8 mouse cellular contexts compared by ENCODE assay signal in genomic region chrX:136172118-136172551, GRCm38 (mm10). TPM values are rescaled to one million over a fixed set of nuclear protein-coding genes. Genes with fewer than 3 reads are reported as not detected.
A peak's percentile ranks its signal among the peaks of the same experiment; 100 is the strongest.
DNase-seq lines count a peak whose midpoint lies in the region; ATAC-seq and TF ChIP-seq lines count a peak whose summit lies in the region.

Gene Tceal8 (minus strand): TSS chrX:136172342.

- peak within 1 kb of the TSS; percentile 53 for H3K4me3 ChIP-seq in hindbrain, embryonic 11.5 days (ENCODE audit: low read depth, low read length)
- H3K4me3 ChIP-seq in lung, postnatal 0 days (ENCODE audit: low read depth, low read length), result peak within 1 kb of the TSS; percentile 55

- DNase-seq in R1 (ENCODE audit: low read depth, low spot score), result peak; percentile 95
- peak; percentile 83 to 87 for DNase-seq in cerebellum, postnatal 10 days
- DNase-seq in frontal cortex, postnatal 10 days (ENCODE audit: low spot score in 2 of 2), result peak; percentile 73 to 77
- DNase-seq in hindbrain, embryonic 11.5 days (ENCODE audit: low spot score), result peak; percentile 86
- DNase-seq in layer of hippocampus, postnatal 10 days (ENCODE audit: low spot score in 2 of 2), result peak; percentile 51 to 63
- DNase-seq in lung, postnatal 0 days (ENCODE audit: low spot score), result peak; percentile 95
- DNase-seq in ovary, postnatal 36 days (ENCODE audit: low spot score), result peak; percentile 58
- DNase-seq in thymus, postnatal 36 days, result peak; percentile 2 to 20

- peak; percentile 95 for ATAC-seq in hindbrain, embryonic 11.5 days (ENCODE audit: low FRiP score)
- peak; percentile 97 for ATAC-seq in lung, postnatal 0 days

- no peaks in the 10 kb centered on the region for H3K27me3 ChIP-seq in hindbrain, embryonic 11.5 days (ENCODE audit: control insufficient read depth, insufficient read depth, low read length)
- H3K27me3 ChIP-seq in lung, postnatal 0 days (replicated peaks; ENCODE audit: insufficient read depth, low read length), result no peaks in the 10 kb centered on the region

- H3K9ac ChIP-seq in hindbrain, embryonic 11.5 days (ENCODE audit: low read depth, low read length), result peak within 1 kb of the TSS; percentile 64
- H3K9ac ChIP-seq in lung, postnatal 0 days (replicated peaks; ENCODE audit: low read depth), result peak within 1 kb of the TSS; percentile 58

- peak within 1 kb of the TSS; percentile 48 for H3K4me2 ChIP-seq in hindbrain, embryonic 11.5 days (replicated peaks; ENCODE audit: low read depth, low read length)
- peak within 1 kb of the TSS; percentile 60 for H3K4me2 ChIP-seq in lung, postnatal 0 days (replicated peaks; ENCODE audit: low read depth, low read length)

- H3K36me3 ChIP-seq in hindbrain, embryonic 11.5 days (ENCODE audit: control insufficient read depth, insufficient read depth, low read length), result no peaks in the 10 kb centered on the region
- no peaks in the 10 kb centered on the region for H3K36me3 ChIP-seq in lung, postnatal 0 days (ENCODE audit: insufficient read depth, low read length)

- TF ChIP-seq CTCF in lung, postnatal 0 days (IDR thresholded peaks at IDR 0.05), result no peak

- no peak; the same call in 1 of the 2 replicates for TF ChIP-seq EP300 in lung, postnatal 0 days (IDR thresholded peaks at IDR 0.05)

- no peaks in the 10 kb centered on the region for H3K9me3 ChIP-seq in hindbrain, embryonic 11.5 days (ENCODE audit: control insufficient read depth, low read length)
- H3K9me3 ChIP-seq in lung, postnatal 0 days (ENCODE audit: low read length), result no peaks in the 10 kb centered on the region

- peak within 1 kb of the TSS; percentile 80 for H3K27ac ChIP-seq in hindbrain, embryonic 11.5 days (ENCODE audit: low read depth, low read length)
- peak within 1 kb of the TSS; percentile 89 for H3K27ac ChIP-seq in lung, postnatal 0 days (ENCODE audit: low read length)

- no peaks in the 10 kb centered on the region for H3K4me1 ChIP-seq in hindbrain, embryonic 11.5 days (replicated peaks; ENCODE audit: control insufficient read depth, insufficient read depth, low read length)
- no peaks in the 10 kb centered on the region for H3K4me1 ChIP-seq in lung, postnatal 0 days (ENCODE audit: insufficient read depth, low read depth, low read length)

- WGBS in hindbrain, embryonic 11.5 days, result 27% methylated on average over 10 of the region's 10 CpGs
- WGBS in lung, postnatal 0 days, result 10% methylated on average over 10 of the region's 10 CpGs

RNA-seq across cellular contexts. Expression of gene Tceal8, which starts in this region (rescaled TPM):
- 227 and 238 TPM in 2 replicates for polyA plus RNA-seq in hindbrain, embryonic 11.5 days (2014; fragmentation: Nextera tagmentation; extraction: Ambion mirVana)
- total RNA-seq in layer of hippocampus, postnatal 10 days (2021), result 10 to 100 TPM; 41.3 to 49.0 TPM
- polyA plus RNA-seq in lung, postnatal 0 days (2015; fragmentation: Nextera tagmentation; extraction: Ambion mirVana), result 134 and 185 TPM in 2 replicates

Comparison
In these comparisons a context has a peak if more than half of its experiments do, and no peak if none do; other contexts are left out.
1. Peak in every context shown above with its lines: DNase-seq, ATAC-seq, H3K4me3 ChIP-seq and H3K27ac ChIP-seq.
2. DNase-seq: peak in every context shown above with its lines; median percentile 95 in R1; 95 in lung, postnatal 0 days; 86 in hindbrain, embryonic 11.5 days; 85 in cerebellum, postnatal 10 days; 75 in frontal cortex, postnatal 10 days; 58 in ovary, postnatal 36 days; 57 in layer of hippocampus, postnatal 10 days; 11 in thymus, postnatal 36 days.